ENCODE assay signal across 14 mouse cellular contexts in the genomic region with DNA sequence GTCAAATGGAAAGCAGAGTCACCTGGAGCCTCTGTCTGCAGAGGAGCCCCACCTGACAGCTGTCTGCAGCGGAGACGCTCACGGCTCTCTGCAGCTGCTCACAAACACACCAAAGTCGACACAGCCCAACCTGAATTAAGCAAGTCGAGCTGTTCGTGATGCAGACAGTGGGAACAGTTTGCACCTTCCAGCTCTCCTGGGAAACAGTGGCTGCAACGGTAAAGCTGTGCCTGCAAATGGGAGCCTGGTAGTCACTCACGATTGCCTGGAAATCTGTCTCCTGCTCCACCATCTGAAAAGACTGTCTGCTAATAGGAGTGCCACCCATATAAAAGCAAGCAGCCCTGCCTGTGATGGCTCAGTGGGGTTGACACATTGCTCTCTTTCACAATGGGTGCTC.
DNase-seq lines count a peak whose midpoint lies in the region; ATAC-seq lines count a peak whose summit lies in the region.
"Had no signal": no experiment of that assay in that cellular context is flagged by ENCODE, and none has a peak within 500 bp of the region (broad histone marks: within the 10 kb centered on the region; RNA-seq: fewer than 3 reads in every experiment).

No protein-coding gene starts in this region.

- no peaks in the 10 kb centered on the region for H3K27me3 ChIP-seq in hindbrain, embryonic 14.5 days (ENCODE audit: control insufficient read depth, insufficient read depth, low read length)
- H3K27me3 ChIP-seq in hindbrain, embryonic 10.5 days (ENCODE audit: insufficient read depth, poor library complexity, severe bottlenecking) = no peaks in the 10 kb centered on the region
- H3K27me3 ChIP-seq: liver, embryonic 12.5 days had no signal

- H3K27ac ChIP-seq in hindbrain, embryonic 14.5 days = 0 out of 2 replicates have a peak overlapping the region, but pooled peaks have one; percentile 14
- no peak overlapping the region for H3K27ac ChIP-seq in hindbrain, embryonic 10.5 days
- H3K27ac ChIP-seq: liver, embryonic 12.5 days had no signal

- H3K36me3 ChIP-seq in hindbrain, embryonic 14.5 days (replicated peaks; ENCODE audit: control insufficient read depth, insufficient read depth) = no peaks in the 10 kb centered on the region
- H3K36me3 ChIP-seq in hindbrain, embryonic 10.5 days = no peaks in the 10 kb centered on the region
- H3K36me3 ChIP-seq: liver, embryonic 12.5 days had no signal

- no peaks in the 10 kb centered on the region; the same call in 1 of the 2 replicates for H3K4me1 ChIP-seq in hindbrain, embryonic 14.5 days (replicated peaks; ENCODE audit: control insufficient read depth, insufficient read depth, low read length)
- no peaks in the 10 kb centered on the region for H3K4me1 ChIP-seq in hindbrain, embryonic 10.5 days (replicated peaks)
- H3K4me1 ChIP-seq: liver, embryonic 12.5 days had no signal

- DNase-seq in hindbrain, embryonic 14.5 days (ENCODE audit: low spot score) = no peak
- DNase-seq in hindbrain, embryonic 10.5 days (ENCODE audit: low spot score) = no peak
- peak; percentile 42 to 50 for DNase-seq in right cerebral cortex, adult 2 months (ENCODE audit: low spot score in 2 of 2)
- DNase-seq in right cerebral cortex, postnatal 4 days = no peak
- peak; percentile 57 to 74 for DNase-seq in layer of hippocampus, postnatal 14 days (ENCODE audit: low spot score in 2 of 2)
- DNase-seq in telencephalon, adult 2 months (ENCODE audit: low read depth, low spot score) = peak; percentile 49
- DNase-seq in yolk sac, embryonic 10.5 days (ENCODE audit: low spot score) = no peak
- DNase-seq: cerebellum, postnatal 14 days; kidney, postnatal 36 days; lung, postnatal 14 days had no signal

- no peak overlapping the region for H3K9ac ChIP-seq in hindbrain, embryonic 14.5 days
- H3K9ac ChIP-seq: liver, embryonic 12.5 days had no signal

- no peak overlapping the region for H3K4me2 ChIP-seq in hindbrain, embryonic 14.5 days (replicated peaks)
- H3K4me2 ChIP-seq: liver, embryonic 12.5 days had no signal

- 51% methylated on average over 8 of the region's 8 CpGs for WGBS in hindbrain, embryonic 14.5 days
- 59% methylated on average over 8 of the region's 8 CpGs for WGBS in hindbrain, embryonic 10.5 days

- H3K4me3 ChIP-seq in hindbrain, embryonic 14.5 days (replicated peaks; ENCODE audit: low read length) = no peak overlapping the region
- H3K4me3 ChIP-seq in hindbrain, embryonic 10.5 days = no peak overlapping the region
- H3K4me3 ChIP-seq: liver, embryonic 12.5 days had no signal

- ATAC-seq in hindbrain, embryonic 14.5 days (ENCODE audit: low FRiP score) = no peak
- ATAC-seq in megakaryocyte progenitor cell, adult 5-6 weeks (replicated peaks; ENCODE audit: poor library complexity) = no peak
- ATAC-seq: CD4-positive, CD25-positive, alpha-beta regulatory T cell, adult 4 months; intestine, postnatal 0 days; liver, embryonic 12.5 days had no signal

- H3K9me3 ChIP-seq in hindbrain, embryonic 14.5 days (ENCODE audit: control insufficient read depth, low read length) = no peaks in the 10 kb centered on the region
- H3K9me3 ChIP-seq in hindbrain, embryonic 10.5 days = no peaks in the 10 kb centered on the region
- H3K9me3 ChIP-seq: liver, embryonic 12.5 days had no signal

Comparison
In these comparisons a context has a peak if more than half of its experiments do, and no peak if none do; other contexts are left out.
1. DNase-seq: peak in right cerebral cortex, adult 2 months (2 of 2), layer of hippocampus, postnatal 14 days (2 of 2) and telencephalon, adult 2 months (single experiment); none in hindbrain, embryonic 14.5 days (single experiment), hindbrain, embryonic 10.5 days (single experiment), right cerebral cortex, postnatal 4 days (single experiment) and yolk sac, embryonic 10.5 days (single experiment).